Mouse (Mus musculus) central nervous system, embryonic 14 days (tissue): ENCODE results near the gene Krtap9-5. TPM values are rescaled to one million over a fixed set of nuclear protein-coding genes. Genes with fewer than 3 reads are reported as not detected.

Source experiments
- polyA plus RNA-seq: library from polyadenylated mRNA; depleted of rRNA; stranded (reverse); fragments of >200 nt; gene quantifications from 2 replicates; pipeline ENCODE4 v1.2.3, GENCODE M21; 2012; rRNA removed

The Krtap9-5 gene
- not detected in 2 replicates for polyA plus RNA-seq

GRCm38 (mm10) chr11:99948175-99948574, at the start of gene Krtap9-5:
TSS of gene Krtap9-5 (plus strand) at chr11:99948475.

DNA sequence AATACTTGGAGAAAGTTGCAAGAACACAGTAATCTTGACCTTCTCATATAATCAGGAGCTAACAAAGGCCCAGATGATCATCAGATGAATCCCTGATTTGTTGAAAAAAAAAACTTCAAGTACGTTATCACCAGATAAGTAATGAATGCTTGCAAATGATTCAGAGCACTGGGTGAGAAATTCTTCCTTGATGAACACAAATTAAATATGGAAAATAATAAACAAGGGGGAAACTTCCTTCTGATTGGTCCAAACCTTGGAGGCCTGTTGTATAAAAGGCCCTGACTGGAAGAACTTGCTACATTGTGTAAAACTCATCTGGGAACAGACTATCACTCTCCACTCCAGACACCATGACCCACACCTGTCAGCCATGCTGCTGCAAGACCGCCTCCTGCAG, 40.7 kb upstream of the Krtap9-5 start, which contains the start of gene Krtap31-1:
Krtap31-1 (plus strand) TSS at position 301 of the 400 bp plus-strand sequence.

DNA sequence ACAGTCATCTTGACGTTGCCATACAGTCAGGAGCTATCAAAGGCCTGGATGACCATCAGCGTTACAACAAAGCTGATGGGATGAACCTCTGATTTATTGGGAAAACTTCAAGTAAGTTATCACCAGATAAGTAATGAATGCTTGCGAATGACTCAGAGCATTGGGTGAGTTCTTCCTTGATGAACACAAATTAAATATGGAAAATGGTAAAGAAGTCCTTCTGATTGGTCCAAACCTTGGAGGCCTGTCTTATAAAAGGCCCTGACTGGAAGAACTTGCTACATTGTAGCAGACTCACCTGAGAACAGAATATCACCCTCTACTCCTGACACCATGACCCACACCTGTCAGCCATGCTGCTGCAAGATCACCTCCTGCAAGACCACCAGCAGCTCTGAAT, 33.8 kb upstream of the Krtap9-5 start, which contains the start of gene Gm11565:
Gm11565 (plus strand) TSS at position 301 of the 400 bp plus-strand sequence.

GRCm38 (mm10) chr11:99935991-99936390, 12.3 kb upstream of the Krtap9-5 start, which contains the start of gene Krtap31-2:
TSS of gene Krtap31-2 (plus strand) at chr11:99936291.

GRCm38 (mm10) chr11:99978953-99979352, 30.7 kb downstream of the Krtap9-5 start, which contains the start of gene Krtap29-1:
TSS of gene Krtap29-1 (minus strand) at chr11:99979053.

DNA sequence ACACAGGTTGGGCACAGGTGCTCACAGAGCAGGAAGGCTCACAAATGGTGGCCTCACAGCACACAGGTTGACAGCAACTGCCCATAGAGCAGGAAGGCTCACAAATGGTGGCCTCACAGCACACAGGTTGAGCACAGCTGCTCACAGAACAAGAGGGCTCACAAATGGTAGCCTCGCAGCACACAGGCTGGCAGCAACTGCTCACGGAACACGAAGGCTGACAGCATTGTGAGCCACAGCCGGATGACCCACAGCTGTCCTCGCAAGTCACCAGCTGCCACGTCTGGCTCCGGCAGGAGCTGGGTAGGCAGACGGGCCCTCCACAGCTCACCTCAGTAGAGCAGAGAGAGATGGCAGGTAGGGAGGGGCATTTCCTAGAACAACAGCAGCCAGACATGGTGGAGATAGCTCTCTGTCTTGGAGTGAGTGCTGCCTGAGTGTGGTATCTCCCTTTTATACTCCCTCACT, 37.9 kb downstream of the Krtap9-5 start, which contains the start of gene Krtap16-1:
Krtap16-1 (minus strand) TSS at position 418 of the 468 bp plus-strand sequence.

GRCm38 (mm10) chr11:99993620-99994383, 45.5 kb downstream of the Krtap9-5 start, which contains the start of gene Krtap17-1:
TSS of gene Krtap17-1 (minus strand) at chr11:99993994.

Other genes with a start within 250 kb of the Krtap9-5 start
- gene Gm14180, start 214.2 kb upstream of the Krtap9-5 start, polyA plus RNA-seq, result not detected in 2 replicates
- not detected in 2 replicates for gene Gm11595, start 175.6 kb upstream of the Krtap9-5 start, polyA plus RNA-seq
- not detected in 2 replicates for gene Krtap4-8, start 167.8 kb upstream of the Krtap9-5 start, polyA plus RNA-seq
- gene Krtap4-9, start 163.3 kb upstream of the Krtap9-5 start, polyA plus RNA-seq, result not detected in 2 replicates
- gene Gm11596, start 155.0 kb upstream of the Krtap9-5 start, polyA plus RNA-seq, result not detected in 2 replicates
- gene Gm11569, start 149.5 kb upstream of the Krtap9-5 start, polyA plus RNA-seq, result not detected in 2 replicates
- not detected in 2 replicates for gene Gm11554, start 144.0 kb upstream of the Krtap9-5 start, polyA plus RNA-seq
- not detected in 2 replicates for gene Krtap4-13, start 138.6 kb upstream of the Krtap9-5 start, polyA plus RNA-seq
- not detected in 2 replicates for gene Gm11564, start 132.8 kb upstream of the Krtap9-5 start, polyA plus RNA-seq
- gene 2300003K06Rik, start 110.4 kb upstream of the Krtap9-5 start, polyA plus RNA-seq, result not detected in 2 replicates
- gene Krtap4-16, start 96.9 kb upstream of the Krtap9-5 start, polyA plus RNA-seq, result not detected in 2 replicates
- gene Gm11568, start 90.6 kb upstream of the Krtap9-5 start, polyA plus RNA-seq, result not detected in 2 replicates
- not detected in 2 replicates for gene Gm11559, start 84.0 kb upstream of the Krtap9-5 start, polyA plus RNA-seq
- gene Krtap9-1, start 75.1 kb upstream of the Krtap9-5 start, polyA plus RNA-seq, result not detected in 2 replicates
- not detected in 2 replicates for gene Gm11567, start 69.3 kb upstream of the Krtap9-5 start, polyA plus RNA-seq
- gene Krtap31-1, start 40.6 kb upstream of the Krtap9-5 start, polyA plus RNA-seq, result not detected in 2 replicates
- not detected in 2 replicates for gene Gm11565, start 33.7 kb upstream of the Krtap9-5 start, polyA plus RNA-seq
- not detected in 2 replicates for gene Krtap31-2, start 12.2 kb upstream of the Krtap9-5 start, polyA plus RNA-seq
- gene Krtap29-1, start 30.6 kb downstream of the Krtap9-5 start, polyA plus RNA-seq, result not detected in 2 replicates
- gene Krtap16-1, start 38.1 kb downstream of the Krtap9-5 start, polyA plus RNA-seq, result not detected in 2 replicates
- gene Krtap17-1, start 45.5 kb downstream of the Krtap9-5 start, polyA plus RNA-seq, result 0.29 and 0.34 TPM in 2 replicates
- not detected in 2 replicates for gene Krt33a, start 67.7 kb downstream of the Krtap9-5 start, polyA plus RNA-seq
- 0.16 TPM in 1 of 2 replicates, not detected in the other for gene Krt33b, start 81.4 kb downstream of the Krtap9-5 start, polyA plus RNA-seq
- not detected in 2 replicates for gene Krt34, start 93.1 kb downstream of the Krtap9-5 start, polyA plus RNA-seq
- not detected in 2 replicates for gene Krt31, start 102.1 kb downstream of the Krtap9-5 start, polyA plus RNA-seq
- not detected in 2 replicates for gene Krt32, start 139.8 kb downstream of the Krtap9-5 start, polyA plus RNA-seq
- gene Krt35, start 147.8 kb downstream of the Krtap9-5 start, polyA plus RNA-seq, result not detected in 2 replicates
- not detected in 2 replicates for gene Krt36, start 157.2 kb downstream of the Krtap9-5 start, polyA plus RNA-seq
- 0.11 TPM in 1 of 2 replicates, not detected in the other for gene Krt13, start 173.1 kb downstream of the Krtap9-5 start, polyA plus RNA-seq
- gene Krt15, start 187.5 kb downstream of the Krtap9-5 start, polyA plus RNA-seq, result 2.6 and 33.5 TPM in 2 replicates
- 1.3 and 12.8 TPM in 2 replicates for gene Krt19, start 200.2 kb downstream of the Krtap9-5 start, polyA plus RNA-seq
- 0.06 and 0.10 TPM in 2 replicates for gene Krt9, start 244.8 kb downstream of the Krtap9-5 start, polyA plus RNA-seq